Mouse (Mus musculus) hindbrain, embryonic 16.5 days (tissue): ENCODE results near the gene Tnpo1. TPM values are rescaled to one million over a fixed set of nuclear protein-coding genes. Genes with fewer than 3 reads are reported as not detected.

Experiments
- ATAC-seq: fragments of 200-750 bp; cut with Nextera tagmentation; 2 replicates; pipeline ENCODE4 v1.8.0; 2017; ENCODE audit warnings: moderate TSS enrichment, moderate library complexity
- H3K27ac ChIP-seq: fragments of 300-500 bp; sonication (generic); 2 replicates; pipeline ENCODE4 v1.5.1; 2014; ENCODE audit warnings: low read depth, mild to moderate bottlenecking, control low read depth, low read length, moderate library complexity
- H3K27me3 ChIP-seq: fragments of 300-500 bp; sonication (generic); replicated peaks from 2 replicates; pipeline ENCODE4 v1.6.1; 2014; ENCODE audit warnings: low read length; ENCODE audit not compliant: control insufficient read depth, insufficient read depth
- H3K36me3 ChIP-seq: fragments of 300-500 bp; sonication (generic); 2 replicates; pipeline ENCODE4 v1.6.1; 2014; ENCODE audit warnings: mild to moderate bottlenecking, low read length, moderate library complexity, mixed read lengths; ENCODE audit not compliant: control insufficient read depth, insufficient read depth
- H3K4me1 ChIP-seq: fragments of 300-500 bp; sonication (generic); 2 replicates; pipeline ENCODE4 v1.6.1; 2014; ENCODE audit warnings: low read depth, low read length; ENCODE audit not compliant: control insufficient read depth, insufficient read depth
- H3K4me2 ChIP-seq: fragments of 300-500 bp; sonication (generic); 2 replicates; pipeline ENCODE4 v1.6.1; 2014; ENCODE audit warnings: mild to moderate bottlenecking, low read length, control low read depth, moderate library complexity
- H3K4me3 ChIP-seq: fragments of 300-500 bp; sonication (generic); 2 replicates; pipeline ENCODE4 v1.5.1; 2014; ENCODE audit warnings: mild to moderate bottlenecking, low read length, control low read depth, moderate library complexity
- H3K9ac ChIP-seq: fragments of 300-500 bp; sonication (generic); 2 replicates; pipeline ENCODE4 v1.6.1; 2014; ENCODE audit warnings: low read depth, mild to moderate bottlenecking, control low read depth, low read length, moderate library complexity
- H3K9me3 ChIP-seq: fragments of 300-500 bp; sonication (generic); 2 replicates; pipeline ENCODE4 v1.6.1; 2014; ENCODE audit warnings: mild to moderate bottlenecking, low read length, moderate library complexity; ENCODE audit not compliant: control insufficient read depth
- WGBS: fragments of 180-500 bp; shearing (Covaris S2); extraction: QIAGEN DNeasy Blood & Tissue Kit; methylation state at CpG from one replicate; pipeline ENCODE4 v1.1.7; 2014; 5-methylcytosine and 5-hydroxymethylcytosine counted together
- polyA plus RNA-seq: library from polyadenylated mRNA; unstranded; fragments of >200 nt; fragmentation: Nextera tagmentation; extraction: Ambion mirVana; gene quantifications from 2 replicates; pipeline ENCODE4 v1.2.1, GENCODE M21; 2015

Gene Tnpo1
- polyA plus RNA-seq, 1 experiment from 2014 or later, result 36.2 TPM

DNA sequence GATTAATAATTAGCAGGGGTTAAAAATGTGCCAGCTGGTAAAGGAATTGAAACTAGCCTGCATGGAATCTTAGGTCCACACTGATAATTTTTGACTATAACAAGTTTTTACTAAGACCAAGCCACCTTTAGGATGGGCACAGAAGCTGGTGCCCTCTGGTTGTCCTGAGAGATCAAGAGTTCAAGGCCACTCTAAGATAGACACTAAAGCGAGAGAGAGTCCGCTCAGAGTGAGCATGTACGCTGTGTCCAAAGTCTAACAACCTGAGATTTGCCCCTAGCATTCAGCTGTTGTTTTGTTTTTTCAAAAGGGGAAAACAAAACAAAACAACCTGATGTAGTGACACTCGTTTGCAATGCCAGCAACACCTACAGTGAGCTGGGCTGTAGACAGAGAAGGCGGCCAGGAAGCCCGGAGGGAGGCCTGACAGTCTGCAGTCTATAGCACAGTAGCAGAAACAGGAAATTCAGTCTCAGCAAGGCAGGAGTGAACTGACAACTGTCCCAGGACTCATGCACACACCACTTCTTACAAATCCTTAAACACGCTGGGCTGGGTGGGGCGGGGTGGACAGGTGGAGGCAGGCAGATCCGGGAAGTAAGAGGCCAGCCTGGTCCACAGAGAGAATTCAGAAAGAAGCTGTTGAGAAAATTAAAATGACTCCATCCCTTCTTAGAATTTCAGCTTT is 57.8 kb downstream of the Tnpo1 start:
- Histone ChIP-seq H3K9me3 (no peaks in the 10 kb centered on the region), H3K4me3 (no peak overlapping the region), H3K9ac (no peak overlapping the region), H3K4me1 (no peaks in the 10 kb centered on the region; the same call in 1 of the 2 replicates), H3K4me2 (no peak overlapping the region), H3K36me3 (peaks cover 12% of the 10 kb centered on the region), H3K27me3 (no peaks in the 10 kb centered on the region), H3K27ac (no peak overlapping the region)
- ATAC-seq, result 0 out of 2 replicates have a peak, but pooled peaks have one; percentile 35
- 89% methylated on average over 9 of the region's 9 CpGs for WGBS

DNA sequence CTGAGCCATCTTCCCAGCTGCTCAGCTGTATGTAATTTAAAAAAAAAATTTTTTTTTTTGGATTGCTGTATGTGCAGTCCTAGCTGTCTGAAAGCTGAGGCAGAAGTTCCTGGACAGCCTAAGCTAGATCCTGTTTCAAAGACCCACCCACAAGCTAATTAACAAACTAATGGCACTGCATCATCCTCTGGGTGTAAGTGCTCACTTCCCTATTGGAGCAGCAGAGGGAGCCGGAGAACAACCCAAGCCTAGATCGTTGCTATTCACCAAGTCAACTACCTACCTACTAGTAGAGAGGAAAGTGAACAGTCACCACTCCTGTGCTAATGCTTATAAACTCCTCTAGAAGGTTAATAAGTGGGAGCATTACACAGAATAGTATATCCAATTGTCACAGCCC is 58.4 kb downstream of the Tnpo1 start:
- peaks cover 17% of the 10 kb centered on the region for H3K36me3 ChIP-seq
- WGBS, result 52% methylated on average over 2 of the region's 2 CpGs
- ATAC-seq, result peak; percentile 59; the same call in 1 of the 2 replicates

DNA sequence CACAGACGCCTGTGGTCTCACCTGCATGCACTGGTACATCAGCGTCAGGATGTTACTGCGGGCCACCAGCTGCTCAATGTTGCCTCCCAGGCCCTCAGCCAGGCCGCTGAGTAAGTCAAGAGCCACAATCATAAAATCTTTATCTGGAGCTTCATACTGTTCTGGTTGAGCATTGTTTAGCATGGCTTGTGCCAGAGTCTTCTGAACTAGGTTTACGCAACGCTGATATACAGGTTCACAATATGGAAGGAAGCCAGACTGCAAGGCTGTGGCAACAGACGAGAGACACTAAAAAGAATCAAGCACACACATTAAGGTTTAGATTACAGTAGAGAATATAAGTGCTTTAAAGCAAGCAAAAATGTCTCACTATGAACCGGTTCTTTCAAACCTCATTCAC is 70.9 kb downstream of the Tnpo1 start:
- ATAC-seq, result no peak
- H3K27ac ChIP-seq, result no peak overlapping the region
- no peak overlapping the region for H3K4me2 ChIP-seq
- no peak overlapping the region for H3K4me3 ChIP-seq
- WGBS, result 91% methylated on average over 8 of the region's 8 CpGs
- H3K4me1 ChIP-seq, result no peaks in the 10 kb centered on the region
- no peaks in the 10 kb centered on the region for H3K9me3 ChIP-seq
- peaks cover 46% of the 10 kb centered on the region for H3K36me3 ChIP-seq
- no peaks in the 10 kb centered on the region for H3K27me3 ChIP-seq
- no peak overlapping the region for H3K9ac ChIP-seq

More for the DNA sequence above, 58.4 kb downstream of the Tnpo1 start:
- Histone ChIP-seq H3K4me1 (no peaks in the 10 kb centered on the region; the same call in 1 of the 2 replicates), H3K27me3 (no peaks in the 10 kb centered on the region), H3K4me2 (no peak overlapping the region), H3K9ac (no peak overlapping the region), H3K9me3 (no peaks in the 10 kb centered on the region), H3K4me3 (no peak overlapping the region), H3K27ac (no peak overlapping the region)

DNA sequence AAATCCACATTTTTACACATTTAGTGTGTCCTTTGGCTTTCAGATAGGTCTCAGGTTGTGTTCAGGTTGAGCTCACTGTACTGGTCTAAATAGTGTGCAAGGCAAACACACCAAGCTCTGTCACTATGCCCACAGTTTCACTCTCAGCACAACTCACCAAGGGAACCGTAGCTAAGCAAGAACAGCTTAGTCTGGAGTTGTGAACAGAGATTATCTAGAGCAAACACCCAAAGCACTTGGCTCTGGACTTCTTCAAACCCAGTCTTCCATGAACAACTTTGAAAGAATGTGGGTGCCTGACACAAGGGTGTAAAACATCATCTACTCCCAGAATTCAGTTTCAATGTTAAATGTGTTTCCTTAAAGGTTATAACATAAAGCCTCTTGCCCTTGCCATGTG is 80.4 kb downstream of the Tnpo1 start:
- Histone ChIP-seq H3K4me1 (no peaks in the 10 kb centered on the region), H3K36me3 (peaks cover 12% of the 10 kb centered on the region), H3K27me3 (no peaks in the 10 kb centered on the region), H3K9ac (no peak overlapping the region), H3K9me3 (no peaks in the 10 kb centered on the region), H3K4me3 (no peak overlapping the region), H3K4me2 (no peak overlapping the region), H3K27ac (no peak overlapping the region)
- ATAC-seq, result no peak
- 93% methylated on average over 1 of the region's 1 CpGs for WGBS

DNA sequence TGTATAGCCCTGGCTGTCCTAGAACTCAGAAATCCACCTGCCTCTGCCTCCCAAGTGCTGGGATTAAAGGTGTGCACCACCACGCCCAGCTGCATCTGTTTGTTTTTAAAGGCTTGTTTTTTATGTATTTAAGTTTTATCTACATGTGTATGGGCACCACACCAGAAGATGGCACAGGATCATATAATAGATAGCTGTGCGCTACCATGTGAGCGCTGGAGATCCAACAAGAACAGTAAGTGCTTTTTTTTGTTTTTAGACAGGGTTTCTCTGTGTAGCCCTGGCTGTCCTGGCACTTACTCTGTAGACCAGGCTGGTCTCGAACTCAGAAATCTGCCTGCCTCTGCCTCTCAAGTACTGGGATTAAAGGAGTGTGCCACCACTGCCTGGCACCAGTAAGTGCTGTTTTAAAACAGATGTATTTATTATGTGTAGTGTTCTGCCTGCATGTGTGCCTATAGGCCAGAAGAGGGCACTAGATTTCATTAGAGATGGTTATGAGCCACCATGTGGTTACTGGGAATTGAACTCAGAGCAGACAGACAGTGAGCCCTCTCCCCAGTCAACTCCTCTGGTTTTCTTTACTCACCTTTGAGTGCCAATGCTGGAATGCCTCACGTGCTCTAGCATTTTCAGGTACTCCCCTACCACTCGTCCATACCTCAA is 89.6 kb downstream of the Tnpo1 start:
- no peak overlapping the region for H3K27ac ChIP-seq
- no peaks in the 10 kb centered on the region for H3K4me1 ChIP-seq
- no peak overlapping the region for H3K9ac ChIP-seq
- WGBS, result 81% methylated on average over 6 of the region's 6 CpGs
- H3K27me3 ChIP-seq, result no peaks in the 10 kb centered on the region
- peaks cover 5% of the 10 kb centered on the region for H3K36me3 ChIP-seq
- no peaks in the 10 kb centered on the region for H3K9me3 ChIP-seq
- no peak overlapping the region for H3K4me2 ChIP-seq
- no peak overlapping the region for H3K4me3 ChIP-seq
- ATAC-seq, result no peak; the same call in 1 of the 2 replicates

DNA sequence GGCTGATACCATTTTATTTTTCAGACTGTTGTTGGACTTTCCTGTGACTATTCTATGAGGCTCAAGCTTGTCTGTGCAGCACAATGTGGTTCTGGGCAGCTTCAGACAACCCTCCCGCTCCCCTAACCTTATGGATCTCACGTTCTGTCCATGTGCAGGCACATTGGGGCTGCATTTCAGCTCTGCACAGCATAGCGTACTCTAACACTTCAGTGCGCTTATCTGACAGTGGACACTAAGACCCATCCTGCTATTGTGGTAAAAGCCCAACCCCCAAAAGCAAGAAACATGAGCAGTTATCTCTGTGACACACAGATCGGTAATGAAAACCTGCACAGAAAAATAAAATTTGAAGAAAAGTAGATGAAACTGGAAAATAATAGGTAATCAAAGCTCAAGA is 90.4 kb downstream of the Tnpo1 start:
- 93% methylated on average over 5 of the region's 5 CpGs for WGBS
- Histone ChIP-seq H3K36me3 (peaks cover 5% of the 10 kb centered on the region), H3K27ac (no peak overlapping the region), H3K9ac (no peak overlapping the region), H3K4me1 (no peaks in the 10 kb centered on the region), H3K4me3 (no peak overlapping the region), H3K4me2 (no peak overlapping the region), H3K9me3 (no peaks in the 10 kb centered on the region), H3K27me3 (no peaks in the 10 kb centered on the region)
- no peak for ATAC-seq

DNA sequence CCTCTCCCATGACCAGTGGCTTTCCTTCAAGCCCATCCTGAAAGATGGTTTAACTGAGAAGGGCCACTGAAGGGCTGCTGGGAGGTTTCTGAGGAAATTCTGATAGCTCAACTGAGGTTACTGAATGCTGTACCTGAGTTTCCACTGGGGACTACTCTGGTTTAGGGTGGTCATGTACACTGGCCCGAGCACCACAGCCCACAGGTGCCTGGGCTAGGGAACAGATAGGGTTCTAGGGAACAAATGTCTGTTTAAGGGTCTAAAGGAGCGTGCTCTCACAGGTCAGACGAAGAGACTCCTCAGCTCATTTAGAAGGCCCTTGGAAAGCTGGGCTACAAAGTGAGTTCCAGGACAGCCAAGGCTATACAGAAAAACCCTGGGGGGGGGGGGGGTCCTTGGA is 91.5 kb downstream of the Tnpo1 start:
- peaks cover 5% of the 10 kb centered on the region for H3K36me3 ChIP-seq
- ATAC-seq, result peak; percentile 28; the same call in 1 of the 2 replicates
- WGBS, result 93% methylated on average over 3 of the region's 3 CpGs

DNA sequence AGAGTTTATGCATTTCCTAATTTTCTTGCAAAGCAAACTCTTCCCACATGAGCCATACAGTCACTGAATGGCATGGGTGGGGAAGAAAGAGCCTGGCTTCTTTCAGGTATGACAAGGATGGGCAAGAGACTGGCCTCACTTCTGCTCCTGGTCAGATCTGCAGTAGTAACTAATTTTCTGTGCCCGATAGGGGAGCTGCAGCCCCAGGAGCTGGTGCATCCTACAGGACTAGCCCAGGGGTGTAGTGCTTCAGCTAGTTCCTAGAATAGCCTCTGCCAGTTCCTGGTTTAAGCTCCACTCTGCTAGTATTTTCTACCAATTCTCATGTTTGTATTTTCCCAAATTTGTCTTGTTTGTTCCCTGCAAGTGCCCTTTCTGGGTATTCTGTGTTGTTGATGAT is 92.0 kb downstream of the Tnpo1 start:
- Histone ChIP-seq H3K9ac (no peak overlapping the region), H3K27me3 (no peaks in the 10 kb centered on the region), H3K9me3 (no peaks in the 10 kb centered on the region), H3K4me3 (no peak overlapping the region), H3K4me2 (no peak overlapping the region), H3K4me1 (no peaks in the 10 kb centered on the region), H3K27ac (no peak overlapping the region), H3K36me3 (peaks cover 5% of the 10 kb centered on the region)
- peak; percentile 44; the same call in 1 of the 2 replicates for ATAC-seq
- WGBS, result 67% methylated on average over 1 of the region's 1 CpGs

More for the DNA sequence above, 91.5 kb downstream of the Tnpo1 start:
- Histone ChIP-seq H3K9me3 (no peaks in the 10 kb centered on the region), H3K4me1 (no peaks in the 10 kb centered on the region), H3K27me3 (no peaks in the 10 kb centered on the region), H3K27ac (no peak overlapping the region; the same call in 1 of the 2 replicates), H3K9ac (no peak overlapping the region), H3K4me3 (no peak overlapping the region), H3K4me2 (no peak overlapping the region)
